Mouse (Mus musculus) heart, embryonic 12.5 days (tissue): ENCODE measurements around the gene Olfr951. TPM values are rescaled to one million over a fixed set of nuclear protein-coding genes. Genes with fewer than 3 reads are reported as not detected.

Experiments
- ATAC-seq: fragments of 200-750 bp; cut with Nextera tagmentation; 2 replicates; pipeline ENCODE4 v1.8.0; 2017; ENCODE audit warnings: moderate TSS enrichment, moderate library complexity; ENCODE audit not compliant: insufficient number of reproducible peaks, low FRiP score
- H3K27ac ChIP-seq: fragments of 300-500 bp; sonication (generic); 2 replicates; pipeline ENCODE4 v1.5.1; 2016; ENCODE audit warnings: mild to moderate bottlenecking, moderate library complexity; ENCODE audit not compliant: poor library complexity, severe bottlenecking
- H3K27me3 ChIP-seq: fragments of 300-500 bp; sonication (generic); replicated peaks from 2 replicates; pipeline ENCODE4 v1.6.1; 2016; ENCODE audit warnings: mild to moderate bottlenecking, moderate library complexity
- H3K36me3 ChIP-seq: fragments of 300-500 bp; sonication (generic); 2 replicates; pipeline ENCODE4 v1.6.1; 2016; ENCODE audit warnings: mild to moderate bottlenecking, moderate library complexity
- H3K4me1 ChIP-seq: fragments of 300-500 bp; sonication (generic); replicated peaks from 2 replicates; pipeline ENCODE4 v1.6.1; 2016; ENCODE audit warnings: mild to moderate bottlenecking
- H3K4me2 ChIP-seq: fragments of 300-500 bp; sonication (generic); 2 replicates; pipeline ENCODE4 v1.6.1; 2016; ENCODE audit warnings: mild to moderate bottlenecking, moderate library complexity
- H3K4me3 ChIP-seq: fragments of 300-500 bp; sonication (generic); 2 replicates; pipeline ENCODE4 v1.5.1; 2016; ENCODE audit warnings: mild to moderate bottlenecking
- H3K9ac ChIP-seq: fragments of 300-500 bp; sonication (generic); 2 replicates; pipeline ENCODE4 v1.6.1; 2016; ENCODE audit warnings: mild to moderate bottlenecking, moderate library complexity
- H3K9me3 ChIP-seq: fragments of 300-500 bp; sonication (generic); replicated peaks from 2 replicates; pipeline ENCODE4 v1.6.1; 2016; ENCODE audit warnings: mild to moderate bottlenecking, moderate library complexity
- WGBS: fragments of 180-500 bp; shearing (Covaris S2); methylation state at CpG from one replicate; pipeline ENCODE4 v1.1.7; 2016; 5-methylcytosine and 5-hydroxymethylcytosine counted together
- polyA plus RNA-seq: library from polyadenylated mRNA; unstranded; fragments of >200 nt; fragmentation: Nextera tagmentation; extraction: Ambion mirVana; gene quantifications from 2 replicates; pipeline ENCODE4 v1.2.1, GENCODE M21; 2016

Olfr951 gene
- not detected in 2 replicates for polyA plus RNA-seq

- no peaks in the 10 kb centered on the region for H3K27me3 ChIP-seq
- H3K9me3 ChIP-seq = no peaks in the 10 kb centered on the region
- H3K36me3 ChIP-seq = no peaks in the 10 kb centered on the region
- WGBS = 83% methylated on average over 2 of the region's 2 CpGs
- no peak within 1 kb of the TSS for H3K4me3 ChIP-seq
- H3K9ac ChIP-seq = no peak within 1 kb of the TSS
- no peaks in the 10 kb centered on the region for H3K4me1 ChIP-seq
- no peak for ATAC-seq
- no peak within 1 kb of the TSS for H3K4me2 ChIP-seq
- no peak within 1 kb of the TSS for H3K27ac ChIP-seq
Measured at GRCm38 (mm10) chr9:39387110-39387509, at the start of gene Olfr951. TSS of gene Olfr951 (plus strand) at chr9:39387410.

GRCm38 (mm10) chr9:39427048-39427447 is 39.8 kb downstream of the Olfr951 start, which contains the start of gene Olfr952:
TSS of gene Olfr952 (minus strand) at chr9:39427148.
- ATAC-seq = no peak
- H3K4me1 ChIP-seq = no peaks in the 10 kb centered on the region
- no peaks in the 10 kb centered on the region for H3K36me3 ChIP-seq
- H3K9me3 ChIP-seq = no peaks in the 10 kb centered on the region
- H3K9ac ChIP-seq = no peak within 1 kb of the TSS
- no peaks in the 10 kb centered on the region for H3K27me3 ChIP-seq
- no peak within 1 kb of the TSS for H3K4me3 ChIP-seq
- H3K4me2 ChIP-seq = no peak within 1 kb of the TSS
- no peak within 1 kb of the TSS for H3K27ac ChIP-seq

Other genes starting within 250 kb of the Olfr951 start
- not detected in 2 replicates for gene Olfr943, start 221.1 kb upstream of the Olfr951 start, polyA plus RNA-seq
- gene Olfr944, start 185.5 kb upstream of the Olfr951 start, polyA plus RNA-seq = not detected in 2 replicates
- gene Olfr1537, start 137.4 kb upstream of the Olfr951 start, polyA plus RNA-seq = not detected in 2 replicates
- not detected in 2 replicates for gene Olfr945, start 110.6 kb upstream of the Olfr951 start, polyA plus RNA-seq
- gene Olfr948, start 61.4 kb upstream of the Olfr951 start, polyA plus RNA-seq = not detected in 2 replicates
- gene Olfr952, start 39.7 kb downstream of the Olfr951 start, polyA plus RNA-seq = not detected in 2 replicates
- not detected in 2 replicates for gene Olfr954, start 69.3 kb downstream of the Olfr951 start, polyA plus RNA-seq
- gene Olfr955, start 84.5 kb downstream of the Olfr951 start, polyA plus RNA-seq = not detected in 2 replicates
- not detected in 2 replicates for gene Olfr44, start 106.6 kb downstream of the Olfr951 start, polyA plus RNA-seq
- gene Olfr957, start 128.4 kb downstream of the Olfr951 start, polyA plus RNA-seq = not detected in 2 replicates
- gene Olfr958, start 166.6 kb downstream of the Olfr951 start, polyA plus RNA-seq = not detected in 2 replicates
- not detected in 2 replicates for gene Olfr959, start 188.2 kb downstream of the Olfr951 start, polyA plus RNA-seq
- gene AW551984, start 217.0 kb downstream of the Olfr951 start, polyA plus RNA-seq = 11.0 and 11.4 TPM in 2 replicates
- gene Olfr148, start 223.2 kb downstream of the Olfr951 start, polyA plus RNA-seq = not detected in 2 replicates
- gene Olfr960, start 234.0 kb downstream of the Olfr951 start, polyA plus RNA-seq = not detected in 2 replicates